Mouse (Mus musculus) fibroblast of lung, adult 2 months (primary cell): Measurements from ENCODE around the gene Fsd1l.

ENCODE experiments used
- DNase-seq: peaks from one replicate; pipeline ENCODE4 v3.0.0-alpha.2; 2011; ENCODE audit warnings: low read depth

The Fsd1l gene

GRCm38 (mm10) chr4:53631316-53632010 is at the start of gene Fsd1l:
Fsd1l (plus strand) TSS chr4:53631471.
- no peak for DNase-seq

GRCm38 (mm10) chr4:53587676-53588075 is 43.6 kb upstream of the Fsd1l start:
- no peak for DNase-seq

GRCm38 (mm10) chr4:53588936-53589335 is 42.3 kb upstream of the Fsd1l start:
- DNase-seq, result no peak

GRCm38 (mm10) chr4:53589466-53589865 is 41.8 kb upstream of the Fsd1l start:
- no peak for DNase-seq

- DNase-seq, result no peak
Measured at GRCm38 (mm10) chr4:53590163-53590562, 41.1 kb upstream of the Fsd1l start.

GRCm38 (mm10) chr4:53590691-53591447 is 40.4 kb upstream of the Fsd1l start:
- DNase-seq, result no peak

- no peak for DNase-seq
Measured at GRCm38 (mm10) chr4:53591536-53591935, 39.7 kb upstream of the Fsd1l start.

- no peak for DNase-seq
Measured at GRCm38 (mm10) chr4:53591941-53592340, 39.3 kb upstream of the Fsd1l start.

GRCm38 (mm10) chr4:53592386-53592785 is 38.9 kb upstream of the Fsd1l start:
- DNase-seq, result no peak

GRCm38 (mm10) chr4:53594204-53594603 is 37.1 kb upstream of the Fsd1l start:
- peak; percentile 27 for DNase-seq

GRCm38 (mm10) chr4:53595246-53596062 is 35.8 kb upstream of the Fsd1l start:
- no peak for DNase-seq

GRCm38 (mm10) chr4:53596063-53596895 is 35.0 kb upstream of the Fsd1l start:
- no peak for DNase-seq

GRCm38 (mm10) chr4:53600462-53600861 is 30.8 kb upstream of the Fsd1l start:
- no peak for DNase-seq

GRCm38 (mm10) chr4:53614576-53615225 is 16.6 kb upstream of the Fsd1l start:
- DNase-seq, result no peak

GRCm38 (mm10) chr4:53617968-53618367 is 13.3 kb upstream of the Fsd1l start:
- DNase-seq, result no peak

GRCm38 (mm10) chr4:53620104-53620503 is 11.2 kb upstream of the Fsd1l start:
- DNase-seq, result no peak

GRCm38 (mm10) chr4:53621084-53621483 is 10.2 kb upstream of the Fsd1l start:
- DNase-seq, result no peak

GRCm38 (mm10) chr4:53621490-53621889 is 9.8 kb upstream of the Fsd1l start:
- DNase-seq, result no peak

GRCm38 (mm10) chr4:53623711-53624110 is 7.6 kb upstream of the Fsd1l start:
- DNase-seq, result no peak

- no peak for DNase-seq
Measured at GRCm38 (mm10) chr4:53624816-53625215, 6.5 kb upstream of the Fsd1l start.

GRCm38 (mm10) chr4:53625263-53625662 is 6.0 kb upstream of the Fsd1l start:
- DNase-seq, result no peak
